Mouse (Mus musculus): ENCODE measurements around the gene C130079G13Rik. TPM values are rescaled to one million over a fixed set of nuclear protein-coding genes. Genes with fewer than 3 reads are reported as not detected.

The C130079G13Rik gene
- polyA plus RNA-seq (2015; fragmentation: Illumina TruSeq; extraction: RNeasy Lipid Tissue Mini Kit (QIAGEN cat#74804); ENCODE audit: insufficient read depth, low read depth, low replicate concordance), result not detected

DNA sequence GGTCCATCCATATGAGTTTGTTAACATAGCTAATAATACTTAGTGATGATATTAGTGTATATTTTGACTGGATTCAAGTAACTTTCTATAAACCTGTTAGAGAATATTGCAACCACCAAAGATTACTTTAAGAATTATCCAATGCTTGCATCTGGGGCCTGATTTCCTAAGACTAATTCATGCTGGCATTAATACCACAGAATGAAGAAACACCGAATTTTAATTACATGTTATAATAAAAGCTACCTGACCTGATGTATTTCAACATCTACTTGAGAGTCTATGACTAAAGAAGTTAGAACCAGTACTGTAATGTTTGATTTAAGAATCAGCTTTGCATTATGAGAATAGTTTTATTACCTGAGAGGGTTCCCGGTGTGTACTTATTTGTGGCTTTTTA, at the start of gene C130079G13Rik:
Gene C130079G13Rik, plus strand, starts transcription at position 301 of the 400 bp plus-strand sequence.

Other genes starting within 250 kb of the C130079G13Rik start
- gene Gm5538, start 195.4 kb upstream of the C130079G13Rik start, polyA plus RNA-seq (2015; fragmentation: Illumina TruSeq; extraction: RNeasy Lipid Tissue Mini Kit (QIAGEN cat#74804); ENCODE audit: insufficient read depth, low read depth, low replicate concordance), result not detected
- gene Gm8298, start 64.2 kb upstream of the C130079G13Rik start, polyA plus RNA-seq (2015; fragmentation: Illumina TruSeq; extraction: RNeasy Lipid Tissue Mini Kit (QIAGEN cat#74804); ENCODE audit: insufficient read depth, low read depth, low replicate concordance), result not detected
- gene Aadacl2, start 81.5 kb downstream of the C130079G13Rik start, polyA plus RNA-seq (2015; fragmentation: Illumina TruSeq; extraction: RNeasy Lipid Tissue Mini Kit (QIAGEN cat#74804); ENCODE audit: insufficient read depth, low read depth, low replicate concordance), result not detected
- gene Aadac, start 100.5 kb downstream of the C130079G13Rik start, polyA plus RNA-seq (2015; fragmentation: Illumina TruSeq; extraction: RNeasy Lipid Tissue Mini Kit (QIAGEN cat#74804); ENCODE audit: insufficient read depth, low read depth, low replicate concordance), result not detected
- not detected for gene Sucnr1, start 156.7 kb downstream of the C130079G13Rik start, polyA plus RNA-seq (2015; fragmentation: Illumina TruSeq; extraction: RNeasy Lipid Tissue Mini Kit (QIAGEN cat#74804); ENCODE audit: insufficient read depth, low read depth, low replicate concordance)

Measured in pancreas, adult 10 weeks (tissue).